Mouse (Mus musculus) bone marrow macrophage, adult 2 months (primary cell): ENCODE measurements around the gene Ces2f.

Experiments
- CTCF ChIP-seq: IDR thresholded peaks from 2 replicates; pipeline ENCODE4 v1.5.1; 2012; ENCODE audit warnings: low read depth, mild to moderate bottlenecking, low read length, moderate library complexity
- POLR2A ChIP-seq: IDR thresholded peaks from 2 replicates; pipeline ENCODE4 v1.6.1; 2012; ENCODE audit warnings: mild to moderate bottlenecking, low read depth, low read length, borderline replicate concordance

GRCm38 (mm10) chr8:104984126-104984525 lies 37.0 kb downstream of the Ces2f start:
- TF ChIP-seq POLR2A (no peak), CTCF (no peak)
